ENCODE assay signal across 39 mouse cellular contexts in genomic region chr5:98575471-98575834, GRCm38 (mm10). TPM values are rescaled to one million over a fixed set of nuclear protein-coding genes. Genes with fewer than 3 reads are reported as not detected.
A peak's percentile ranks its signal among the peaks of the same experiment; 100 is the strongest.
DNase-seq lines count a peak whose midpoint lies in the region; ATAC-seq and TF ChIP-seq lines count a peak whose summit lies in the region.
"Had no signal": no experiment of that assay in that cellular context is flagged by ENCODE, and none has a peak within 500 bp of the region (broad histone marks: within the 10 kb centered on the region; RNA-seq: fewer than 3 reads in every experiment).

No protein-coding gene starts in this region.

- peak overlapping the region; percentile 60 for H3K27ac ChIP-seq in forebrain, embryonic 13.5 days
- no peak overlapping the region for H3K27ac ChIP-seq in forebrain, embryonic 10.5 days
- no peak overlapping the region for H3K27ac ChIP-seq in limb, embryonic 15.5 days
- no peak overlapping the region for H3K27ac ChIP-seq in limb, embryonic 10.5 days
- H3K27ac ChIP-seq in midbrain, embryonic 16.5 days (ENCODE audit: low read length), result no peak overlapping the region
- H3K27ac ChIP-seq in midbrain, embryonic 11.5 days (ENCODE audit: low read depth, low read length), result no peak overlapping the region
- no peak overlapping the region for H3K27ac ChIP-seq in hindbrain, postnatal 0 days
- H3K27ac ChIP-seq: gastrocnemius, adult 2 months; limb, embryonic 12.5 days; midbrain, embryonic 12.5 days; neural tube, embryonic 12.5 days had no signal

- H3K27me3 ChIP-seq in forebrain, embryonic 13.5 days, result no peaks in the 10 kb centered on the region
- no peaks in the 10 kb centered on the region for H3K27me3 ChIP-seq in forebrain, embryonic 10.5 days (ENCODE audit: poor library complexity, severe bottlenecking)
- H3K27me3 ChIP-seq in limb, embryonic 15.5 days, result no peaks in the 10 kb centered on the region
- H3K27me3 ChIP-seq in limb, embryonic 10.5 days (ENCODE audit: low read depth, poor library complexity, severe bottlenecking), result no peaks in the 10 kb centered on the region
- no peaks in the 10 kb centered on the region for H3K27me3 ChIP-seq in midbrain, embryonic 16.5 days (ENCODE audit: control insufficient read depth, insufficient read depth, low read depth, low read length)
- H3K27me3 ChIP-seq in midbrain, embryonic 11.5 days (ENCODE audit: control insufficient read depth, insufficient read depth, low read length), result no peaks in the 10 kb centered on the region
- no peaks in the 10 kb centered on the region for H3K27me3 ChIP-seq in hindbrain, postnatal 0 days (ENCODE audit: insufficient read depth, low read length)
- H3K27me3 ChIP-seq: limb, embryonic 12.5 days; midbrain, embryonic 12.5 days; neural tube, embryonic 12.5 days had no signal

- TF ChIP-seq CTCF in hindbrain, postnatal 0 days (IDR thresholded peaks at IDR 0.05; ENCODE audit: low read depth), result no peak; the same call in 1 of the 2 replicates

- 43% methylated on average over 4 of the region's 4 CpGs for WGBS in forebrain, embryonic 13.5 days
- WGBS in forebrain, embryonic 10.5 days, result 88% methylated on average over 4 of the region's 4 CpGs
- 63% methylated on average over 4 of the region's 4 CpGs for WGBS in limb, embryonic 15.5 days
- WGBS in limb, embryonic 10.5 days, result 77% methylated on average over 4 of the region's 4 CpGs
- WGBS in midbrain, embryonic 16.5 days, result 61% methylated on average over 4 of the region's 4 CpGs
- WGBS in midbrain, embryonic 11.5 days, result 71% methylated on average over 4 of the region's 4 CpGs
- WGBS in hindbrain, postnatal 0 days, result 47% methylated on average over 4 of the region's 4 CpGs

- no peaks in the 10 kb centered on the region for H3K36me3 ChIP-seq in forebrain, embryonic 13.5 days (ENCODE audit: poor library complexity, severe bottlenecking)
- H3K36me3 ChIP-seq in forebrain, embryonic 10.5 days (replicated peaks), result no peaks in the 10 kb centered on the region
- H3K36me3 ChIP-seq in limb, embryonic 15.5 days, result no peaks in the 10 kb centered on the region
- no peaks in the 10 kb centered on the region for H3K36me3 ChIP-seq in limb, embryonic 10.5 days
- H3K36me3 ChIP-seq in midbrain, embryonic 16.5 days (ENCODE audit: control insufficient read depth, insufficient read depth, low read length), result no peaks in the 10 kb centered on the region
- no peaks in the 10 kb centered on the region for H3K36me3 ChIP-seq in midbrain, embryonic 11.5 days (ENCODE audit: control insufficient read depth, insufficient read depth, low read length)
- H3K36me3 ChIP-seq in hindbrain, postnatal 0 days (ENCODE audit: insufficient read depth, low read length), result no peaks in the 10 kb centered on the region
- H3K36me3 ChIP-seq: G1E; limb, embryonic 12.5 days; midbrain, embryonic 12.5 days; neural tube, embryonic 12.5 days had no signal

- H3K4me1 ChIP-seq in forebrain, embryonic 13.5 days, result peaks cover 17% of the 10 kb centered on the region
- peaks cover 14% of the 10 kb centered on the region for H3K4me1 ChIP-seq in forebrain, embryonic 10.5 days
- peaks cover 5% of the 10 kb centered on the region; the same call in 1 of the 2 replicates for H3K4me1 ChIP-seq in limb, embryonic 15.5 days
- peaks cover 14% of the 10 kb centered on the region for H3K4me1 ChIP-seq in limb, embryonic 10.5 days
- H3K4me1 ChIP-seq in midbrain, embryonic 16.5 days (ENCODE audit: control insufficient read depth, insufficient read depth, low read length), result peaks cover 5% of the 10 kb centered on the region
- no peaks in the 10 kb centered on the region for H3K4me1 ChIP-seq in midbrain, embryonic 11.5 days (ENCODE audit: control insufficient read depth, insufficient read depth, low read length)
- no peaks in the 10 kb centered on the region for H3K4me1 ChIP-seq in hindbrain, postnatal 0 days (ENCODE audit: insufficient read depth, low read length)
- H3K4me1 ChIP-seq: neural tube, embryonic 12.5 days had no signal

- no peak overlapping the region for H3K4me3 ChIP-seq in forebrain, embryonic 13.5 days
- H3K4me3 ChIP-seq in forebrain, embryonic 10.5 days, result no peak overlapping the region
- no peak overlapping the region for H3K4me3 ChIP-seq in limb, embryonic 15.5 days
- H3K4me3 ChIP-seq in limb, embryonic 10.5 days, result no peak overlapping the region
- H3K4me3 ChIP-seq in midbrain, embryonic 16.5 days (ENCODE audit: low read depth, low read length), result no peak overlapping the region
- H3K4me3 ChIP-seq in midbrain, embryonic 11.5 days (ENCODE audit: low read depth, low read length), result no peak overlapping the region
- H3K4me3 ChIP-seq in hindbrain, postnatal 0 days (ENCODE audit: low read length), result no peak overlapping the region
- H3K4me3 ChIP-seq: erythroblast, embryonic 14.5 days; gastrocnemius, adult 2 months; limb, embryonic 12.5 days; midbrain, embryonic 12.5 days; myocyte; neural tube, embryonic 12.5 days had no signal

- DNase-seq in forebrain, embryonic 10.5 days (ENCODE audit: extremely low spot score, low spot score), result no peak
- no peak for DNase-seq in limb, embryonic 10.5 days (ENCODE audit: low spot score)
- no peak for DNase-seq in midbrain, embryonic 11.5 days (ENCODE audit: low spot score, missing footprints)
- DNase-seq in hindbrain, postnatal 0 days (ENCODE audit: low spot score), result no peak
- DNase-seq: adrenal gland, adult 8-10 months; cerebellum, adult 2 months; gastrocnemius, adult 2 months; gastrocnemius, postnatal 36 days; heart, adult 18-20 months; heart, postnatal 36 days; kidney, adult 11 months; kidney, postnatal 14 days; layer of hippocampus, adult 9-11 months; right cerebral cortex, postnatal 4 days; thymus, postnatal 4 days had no signal

- no peak overlapping the region for H3K9ac ChIP-seq in forebrain, embryonic 13.5 days
- no peak overlapping the region for H3K9ac ChIP-seq in limb, embryonic 15.5 days
- no peak overlapping the region for H3K9ac ChIP-seq in midbrain, embryonic 16.5 days (ENCODE audit: low read depth, low read length)
- H3K9ac ChIP-seq in midbrain, embryonic 11.5 days (ENCODE audit: low read length), result no peak overlapping the region
- H3K9ac ChIP-seq in hindbrain, postnatal 0 days (replicated peaks; ENCODE audit: low read length), result no peak overlapping the region
- H3K9ac ChIP-seq: limb, embryonic 12.5 days; midbrain, embryonic 12.5 days; neural tube, embryonic 12.5 days had no signal

- no peaks in the 10 kb centered on the region for H3K9me3 ChIP-seq in forebrain, embryonic 13.5 days (replicated peaks)
- H3K9me3 ChIP-seq in forebrain, embryonic 10.5 days, result no peaks in the 10 kb centered on the region
- no peaks in the 10 kb centered on the region for H3K9me3 ChIP-seq in limb, embryonic 15.5 days
- H3K9me3 ChIP-seq in limb, embryonic 10.5 days (replicated peaks), result no peaks in the 10 kb centered on the region
- no peaks in the 10 kb centered on the region for H3K9me3 ChIP-seq in midbrain, embryonic 16.5 days (replicated peaks; ENCODE audit: control insufficient read depth, low read length, poor library complexity, severe bottlenecking)
- H3K9me3 ChIP-seq in midbrain, embryonic 11.5 days (ENCODE audit: control insufficient read depth, low read length), result no peaks in the 10 kb centered on the region
- no peaks in the 10 kb centered on the region for H3K9me3 ChIP-seq in hindbrain, postnatal 0 days (ENCODE audit: low read length)
- H3K9me3 ChIP-seq: limb, embryonic 12.5 days; midbrain, embryonic 12.5 days; neural tube, embryonic 12.5 days had no signal

- 0 out of 2 replicates have a peak, but pooled peaks have one; percentile 43 for ATAC-seq in forebrain, embryonic 13.5 days
- ATAC-seq in limb, embryonic 15.5 days (ENCODE audit: insufficient number of reproducible peaks, low FRiP score, low TSS enrichment, low read depth), result peak; percentile 24; the same call in 1 of the 2 replicates
- ATAC-seq in midbrain, embryonic 16.5 days, result 0 out of 2 replicates have a peak, but pooled peaks have one; percentile 25
- ATAC-seq in midbrain, embryonic 11.5 days (ENCODE audit: low FRiP score), result no peak
- ATAC-seq in hindbrain, postnatal 0 days, result 0 out of 2 replicates have a peak, but pooled peaks have one; percentile 15
- ATAC-seq: inflammation-experienced regulatory T-cells, adult 6 months had no signal

- no peak overlapping the region for H3K4me2 ChIP-seq in forebrain, embryonic 13.5 days
- H3K4me2 ChIP-seq in limb, embryonic 15.5 days, result no peak overlapping the region
- H3K4me2 ChIP-seq in midbrain, embryonic 16.5 days (ENCODE audit: low read length), result no peak overlapping the region
- no peak overlapping the region for H3K4me2 ChIP-seq in midbrain, embryonic 11.5 days
- no peak overlapping the region for H3K4me2 ChIP-seq in hindbrain, postnatal 0 days (ENCODE audit: low read depth, low read length)
- H3K4me2 ChIP-seq: heart, embryonic 11.5 days; liver, embryonic 11.5 days; midbrain, embryonic 12.5 days; neural tube, embryonic 12.5 days had no signal

RNA-seq across cellular contexts. Expression of gene Gm11111, which starts 23.0 kb away (rescaled TPM):
- polyA plus RNA-seq in forebrain, embryonic 13.5 days (2015; fragmentation: Nextera tagmentation; extraction: Ambion mirVana), result not detected in 2 replicates
- polyA plus RNA-seq in forebrain, embryonic 10.5 days (2016; fragmentation: Nextera tagmentation; extraction: Ambion mirVana), result not detected in 2 replicates
- polyA plus RNA-seq in limb, embryonic 15.5 days (2015; fragmentation: Nextera tagmentation; extraction: Ambion mirVana), result not detected in 2 replicates
- polyA plus RNA-seq in limb, embryonic 10.5 days (2016; fragmentation: Nextera tagmentation; extraction: Ambion mirVana), result not detected in 2 replicates
- not detected in 2 replicates for polyA plus RNA-seq in midbrain, embryonic 16.5 days (2015; fragmentation: Nextera tagmentation; extraction: Ambion mirVana)
- not detected in 2 replicates for polyA plus RNA-seq in midbrain, embryonic 11.5 days (2014; fragmentation: Nextera tagmentation; extraction: Ambion mirVana)
- total RNA-seq in hindbrain, postnatal 0 days (2014; rRNA removed), result not detected in 2 replicates
- not detected in 2 replicates for polyA plus RNA-seq in hindbrain, postnatal 0 days (2015; fragmentation: Nextera tagmentation; extraction: Ambion mirVana)
- total RNA-seq: adrenal gland, adult 8-10 months; adrenal gland, postnatal 4 days; G1E; gastrocnemius, adult 2 months; gastrocnemius, postnatal 36 days; heart, adult 18-20 months; heart, postnatal 36 days; left cerebral cortex, postnatal 10 days; megakaryocyte, adult 5-6 weeks had no signal
- polyA plus RNA-seq: cerebellum, adult 2 months; cortical plate, adult 2 months; embryonic facial prominence, embryonic 14.5 days; erythroblast, embryonic 14.5 days; frontal cortex, adult 2 months; G1E; heart, embryonic 11.5 days; heart, embryonic 16.5 days; inflammation-experienced regulatory T-cells, adult 6 months; kidney, embryonic 14.5 days; limb, embryonic 12.5 days; liver, embryonic 11.5 days; liver, embryonic 16.5 days; midbrain, embryonic 12.5 days; myocyte; neural tube, embryonic 12.5 days; spleen, adult 2 months; testis, adult 2 months; thymus, postnatal 0 days had no signal
